Mouse (Mus musculus) neural tube, embryonic 11.5 days (tissue): ENCODE measurements at regions not wholly inside any gene's neighbourhood (a gene's known extent, or its start where the extent isn't known, plus 50 kb on each side); places are given as distances from the start of the nearest gene placed in this dataset.

ENCODE experiments used
- ATAC-seq: fragments of 200-750 bp; cut with Nextera tagmentation; 2 replicates; pipeline ENCODE4 v1.8.0; 2017; ENCODE audit warnings: moderate number of reproducible peaks, mild to moderate bottlenecking, moderate TSS enrichment, moderate library complexity; ENCODE audit not compliant: insufficient read depth, low FRiP score, low TSS enrichment
- DNase-seq: peaks from one replicate; pipeline ENCODE4 v3.0.0-alpha.2; 2015; ENCODE audit warnings: low spot score
- H3K27ac ChIP-seq: fragments of 300-500 bp; sonication (generic); 2 replicates; pipeline ENCODE4 v1.5.1; 2014; ENCODE audit warnings: low read depth, mild to moderate bottlenecking, low read length
- H3K27me3 ChIP-seq: fragments of 300-500 bp; sonication (generic); 2 replicates; pipeline ENCODE4 v1.6.1; 2014; ENCODE audit warnings: mild to moderate bottlenecking, low read length, mixed read lengths; ENCODE audit not compliant: control insufficient read depth, insufficient read depth
- H3K36me3 ChIP-seq: fragments of 300-500 bp; sonication (generic); 2 replicates; pipeline ENCODE4 v1.6.1; 2014; ENCODE audit warnings: mild to moderate bottlenecking, low read length, moderate library complexity, mixed read lengths; ENCODE audit not compliant: control insufficient read depth, insufficient read depth
- H3K4me1 ChIP-seq: fragments of 300-500 bp; sonication (generic); 2 replicates; pipeline ENCODE4 v1.6.1; 2014; ENCODE audit warnings: low read length, mixed read lengths; ENCODE audit not compliant: control insufficient read depth, insufficient read depth
- H3K4me2 ChIP-seq: fragments of 300-500 bp; sonication (generic); 2 replicates; pipeline ENCODE4 v1.6.1; 2014; ENCODE audit warnings: low read depth, mild to moderate bottlenecking, moderate library complexity
- H3K4me3 ChIP-seq: fragments of 300-500 bp; sonication (generic); 2 replicates; pipeline ENCODE4 v1.5.1; 2014; ENCODE audit warnings: low read depth, low read length
- H3K9ac ChIP-seq: fragments of 300-500 bp; sonication (generic); 2 replicates; pipeline ENCODE4 v1.6.1; 2014; ENCODE audit warnings: mild to moderate bottlenecking, low read length
- H3K9me3 ChIP-seq: fragments of 300-500 bp; sonication (generic); 2 replicates; pipeline ENCODE4 v1.6.1; 2016; ENCODE audit warnings: low read length; ENCODE audit not compliant: control insufficient read depth
- WGBS: fragments of 180-500 bp; shearing (Covaris S2); extraction: QIAGEN DNeasy Blood & Tissue Kit; methylation state at CpG from one replicate; pipeline ENCODE4 v1.1.7; 2014; 5-methylcytosine and 5-hydroxymethylcytosine counted together

- DNase-seq = no peak
- 86% methylated on average over 1 of the region's 1 CpGs for WGBS
These were observed 65.6 kb downstream of the En1 start for GRCm38 (mm10) chr1:120667776-120668175.

GRCm38 (mm10) chr1:120683532-120684245 lies 81.5 kb downstream of the En1 start:
- 70% methylated on average over 12 of the region's 12 CpGs for WGBS

More at GRCm38 (mm10) chr1:120667776-120668175, 65.6 kb downstream of the En1 start:
- Histone ChIP-seq H3K9ac (no peak overlapping the region), H3K9me3 (no peaks in the 10 kb centered on the region), H3K4me1 (no peaks in the 10 kb centered on the region), H3K36me3 (no peaks in the 10 kb centered on the region), H3K4me3 (no peak overlapping the region), H3K27ac (no peak overlapping the region), H3K4me2 (no peak overlapping the region), H3K27me3 (no peaks in the 10 kb centered on the region)
- ATAC-seq = no peak

GRCm38 (mm10) chr1:120685650-120686244 lies 83.5 kb downstream of the En1 start:
- DNase-seq (no peak), ATAC-seq (peak; percentile 53; the same call in 1 of the 2 replicates)
- Histone ChIP-seq H3K4me1 (no peaks in the 10 kb centered on the region), H3K4me3 (no peak overlapping the region), H3K36me3 (no peaks in the 10 kb centered on the region), H3K27me3 (no peaks in the 10 kb centered on the region), H3K4me2 (no peak overlapping the region), H3K27ac (no peak overlapping the region), H3K9ac (no peak overlapping the region), H3K9me3 (no peaks in the 10 kb centered on the region)
- WGBS = 38% methylated on average over 6 of the region's 6 CpGs

More at GRCm38 (mm10) chr1:120683532-120684245, 81.5 kb downstream of the En1 start:
- Histone ChIP-seq H3K9ac (no peak overlapping the region), H3K9me3 (no peaks in the 10 kb centered on the region), H3K4me2 (no peak overlapping the region), H3K4me1 (no peaks in the 10 kb centered on the region), H3K36me3 (no peaks in the 10 kb centered on the region), H3K27ac (no peak overlapping the region), H3K4me3 (no peak overlapping the region), H3K27me3 (no peaks in the 10 kb centered on the region)
- DNase-seq (no peak), ATAC-seq (no peak)

- no peak for ATAC-seq
- Histone ChIP-seq H3K9ac (no peak overlapping the region), H3K36me3 (no peaks in the 10 kb centered on the region), H3K27me3 (no peaks in the 10 kb centered on the region), H3K4me2 (no peak overlapping the region), H3K9me3 (no peaks in the 10 kb centered on the region), H3K4me3 (no peak overlapping the region), H3K4me1 (no peaks in the 10 kb centered on the region), H3K27ac (no peak overlapping the region)
- 80% methylated on average over 2 of the region's 2 CpGs for WGBS
- DNase-seq = no peak
These were observed 89.4 kb downstream of the En1 start for GRCm38 (mm10) chr1:120691571-120691970.

- no peaks in the 10 kb centered on the region for H3K36me3 ChIP-seq
- no peak overlapping the region for H3K9ac ChIP-seq
- H3K4me2 ChIP-seq = no peak overlapping the region
- H3K9me3 ChIP-seq = no peaks in the 10 kb centered on the region
- no peak overlapping the region for H3K27ac ChIP-seq
- no peak for DNase-seq
- 78% methylated on average over 4 of the region's 4 CpGs for WGBS
- ATAC-seq = no peak
- no peaks in the 10 kb centered on the region for H3K27me3 ChIP-seq
- no peak overlapping the region for H3K4me3 ChIP-seq
- no peaks in the 10 kb centered on the region for H3K4me1 ChIP-seq
These were observed 96.0 kb downstream of the En1 start for GRCm38 (mm10) chr1:120698189-120698588.

- Histone ChIP-seq H3K4me1 (no peaks in the 10 kb centered on the region), H3K36me3 (no peaks in the 10 kb centered on the region), H3K27me3 (no peaks in the 10 kb centered on the region), H3K27ac (no peak overlapping the region), H3K9ac (no peak overlapping the region), H3K4me3 (no peak overlapping the region), H3K9me3 (no peaks in the 10 kb centered on the region), H3K4me2 (no peak overlapping the region)
- no peak for ATAC-seq
- 65% methylated on average over 5 of the region's 5 CpGs for WGBS
- DNase-seq = no peak
These were observed 102.0 kb downstream of the En1 start for GRCm38 (mm10) chr1:120704201-120704600.

- Histone ChIP-seq H3K4me2 (no peak overlapping the region), H3K9ac (no peak overlapping the region), H3K27me3 (no peaks in the 10 kb centered on the region), H3K4me1 (no peaks in the 10 kb centered on the region), H3K27ac (no peak overlapping the region), H3K4me3 (no peak overlapping the region), H3K36me3 (no peaks in the 10 kb centered on the region), H3K9me3 (no peaks in the 10 kb centered on the region)
- 66% methylated on average over 1 of the region's 1 CpGs for WGBS
- DNase-seq (no peak), ATAC-seq (no peak)
These were observed 103.8 kb downstream of the En1 start for GRCm38 (mm10) chr1:120706011-120706410.

GRCm38 (mm10) chr1:120708511-120708910 lies 106.3 kb downstream of the En1 start:
- H3K27me3 ChIP-seq = no peaks in the 10 kb centered on the region
- H3K9me3 ChIP-seq = no peaks in the 10 kb centered on the region
- H3K27ac ChIP-seq = no peak overlapping the region
- ATAC-seq (no peak), DNase-seq (no peak)
- no peak overlapping the region for H3K4me2 ChIP-seq
- H3K36me3 ChIP-seq = no peaks in the 10 kb centered on the region
- no peak overlapping the region for H3K9ac ChIP-seq
- no peak overlapping the region for H3K4me3 ChIP-seq
- H3K4me1 ChIP-seq = no peaks in the 10 kb centered on the region
- WGBS = 80% methylated on average over 5 of the region's 5 CpGs
